Mouse (Mus musculus) right cerebral cortex, adult 2 months (tissue): ENCODE results near the gene Ldb2.

Experiments used
- DNase-seq, 2 experiments: peaks; one replicate each; pipeline ENCODE4 v3.0.0; 2021 to 2022; ENCODE audit warnings: low spot score in 2 of 2

Gene Ldb2

DNA sequence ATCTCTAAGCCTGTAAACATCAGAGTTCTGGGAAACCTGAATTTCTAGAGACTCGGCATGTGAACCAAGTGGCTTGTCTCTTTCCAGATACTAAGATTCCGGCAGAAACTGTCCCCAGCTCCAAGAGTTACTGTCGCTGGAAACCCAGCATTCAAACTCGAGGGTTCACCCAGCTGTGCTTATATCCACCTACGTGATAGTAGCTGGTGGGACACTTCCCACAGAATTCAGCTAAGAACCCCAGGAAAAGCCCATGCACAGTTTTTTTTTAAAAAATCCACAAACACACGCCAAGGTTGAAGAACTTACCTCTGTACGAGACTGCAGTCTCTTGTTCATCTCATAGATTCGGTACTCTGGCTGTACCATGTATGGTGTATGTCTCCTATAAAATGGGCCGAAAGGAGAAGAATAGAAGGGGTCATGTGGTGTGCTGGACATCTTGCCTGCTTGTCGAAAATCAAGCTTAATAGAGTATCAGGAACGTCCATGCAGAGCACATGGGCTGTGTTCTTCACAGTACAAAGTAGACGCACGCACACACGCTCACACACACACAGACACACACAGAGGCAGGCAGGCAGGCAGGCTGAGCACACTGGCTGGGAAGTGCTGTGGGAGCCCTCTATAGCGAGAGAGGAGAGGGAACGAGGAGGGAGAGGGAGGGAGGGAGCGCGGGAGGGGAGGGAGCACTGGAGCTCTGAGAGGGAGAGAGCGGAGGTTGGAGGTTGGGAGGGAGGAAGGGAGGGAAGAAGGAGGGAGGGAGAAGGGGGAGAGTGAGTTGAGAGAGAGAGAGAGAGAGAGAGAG, at the start of gene Ldb2:
Gene Ldb2 (minus strand): TSS at position 628 of the 808 bp plus-strand sequence.
- DNase-seq = peak; percentile 75 to 80

DNA sequence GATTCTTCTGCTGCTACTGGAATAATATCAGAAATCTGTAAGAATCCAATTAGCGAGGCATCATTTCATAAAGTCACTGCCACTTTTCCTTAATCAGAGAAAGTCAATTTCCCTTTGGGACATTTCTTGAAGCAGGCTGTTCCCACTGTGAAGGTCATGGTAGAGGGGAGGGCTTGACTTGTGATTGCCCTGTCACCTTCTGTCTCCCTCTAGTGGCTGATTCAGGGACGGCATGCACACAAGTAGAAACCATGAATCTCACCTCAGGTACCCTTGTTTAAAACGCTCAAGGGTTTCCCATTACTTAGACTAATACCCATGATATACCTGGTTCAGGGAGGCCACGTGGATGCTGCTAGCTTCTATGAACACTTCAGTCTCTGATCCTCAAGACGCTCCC, 31.8 kb upstream of the Ldb2 start:
- peak in 1 of 2 experiments; percentile 5 for DNase-seq

DNA sequence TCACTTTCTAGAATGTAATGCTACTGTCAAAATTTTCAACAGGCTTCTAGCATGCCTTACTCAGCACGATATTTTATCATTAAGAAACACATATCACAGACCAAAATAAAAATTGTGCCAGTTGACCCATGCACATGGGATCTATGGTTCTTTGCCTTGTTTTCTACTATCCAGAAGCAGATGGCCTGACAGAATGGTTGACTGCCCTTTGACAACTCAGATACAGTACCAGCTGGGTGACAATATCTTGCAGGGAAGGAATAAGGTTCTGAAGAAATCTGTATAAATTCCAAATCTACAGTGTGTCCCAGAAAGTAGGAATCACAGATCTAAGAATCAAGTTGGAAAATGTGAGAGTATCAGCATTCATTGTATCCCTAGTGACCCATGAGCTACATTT, 16.0 kb upstream of the Ldb2 start:
- DNase-seq = no peak

DNA sequence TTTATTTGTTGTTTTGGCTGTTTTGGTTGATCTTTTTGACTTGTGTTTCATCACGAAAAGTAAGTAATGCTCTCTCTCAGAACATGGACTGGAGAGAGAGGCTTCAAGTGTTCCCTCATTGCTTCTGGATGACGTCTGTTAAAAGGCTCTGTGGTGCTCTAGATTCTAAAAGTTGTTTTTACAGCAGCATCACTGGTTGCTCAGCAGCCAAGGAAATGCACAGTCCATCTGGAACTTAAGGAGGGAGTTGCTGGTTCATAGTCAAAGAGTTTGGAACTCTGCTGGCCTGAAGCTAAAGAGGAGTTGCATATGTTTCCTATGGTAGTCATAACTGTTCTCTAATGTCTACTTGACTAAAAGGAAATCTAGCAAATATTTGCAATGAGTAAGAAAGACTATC, 6.5 kb upstream of the Ldb2 start:
- no peak for DNase-seq

DNA sequence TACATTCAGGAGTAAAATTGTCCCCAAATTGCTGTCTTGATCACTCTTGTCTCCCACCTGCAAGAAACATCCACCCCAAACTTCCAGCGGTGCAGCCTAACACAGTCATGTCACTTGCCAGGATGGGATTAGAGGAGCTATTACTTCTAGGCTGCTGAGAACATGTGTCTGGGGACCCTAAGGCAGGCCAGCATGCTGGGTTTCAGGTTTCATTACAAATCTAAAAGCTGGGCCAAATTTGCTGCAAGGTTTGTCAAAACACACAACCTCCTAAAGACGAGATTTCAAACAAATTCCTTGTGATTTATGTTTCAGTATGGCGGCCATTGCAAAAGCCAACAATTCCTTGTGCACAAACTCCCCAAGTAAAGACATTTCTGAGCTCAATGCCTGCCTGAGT, 1.6 kb upstream of the Ldb2 start:
- DNase-seq = no peak

DNA sequence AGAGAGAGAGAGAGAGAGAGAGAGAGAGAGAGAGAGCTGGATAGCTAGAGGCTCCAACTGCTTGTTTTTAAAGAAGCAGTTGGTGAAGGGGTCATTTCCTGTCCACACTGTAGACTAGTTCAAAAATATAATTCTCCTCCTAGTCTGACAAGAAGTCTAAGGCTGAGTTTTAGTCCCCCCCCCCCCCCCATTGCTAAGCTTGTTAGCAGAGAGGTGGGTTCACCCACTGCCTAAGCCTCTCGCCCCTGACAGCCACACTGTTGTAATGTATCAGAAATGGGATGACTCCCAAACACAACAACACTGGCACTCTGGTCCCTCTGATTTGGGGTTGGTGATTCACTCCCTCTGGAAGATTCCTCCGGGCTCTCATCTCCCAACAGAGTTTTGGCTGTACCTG, 381 bp upstream of the Ldb2 start:
- DNase-seq = no peak

DNA sequence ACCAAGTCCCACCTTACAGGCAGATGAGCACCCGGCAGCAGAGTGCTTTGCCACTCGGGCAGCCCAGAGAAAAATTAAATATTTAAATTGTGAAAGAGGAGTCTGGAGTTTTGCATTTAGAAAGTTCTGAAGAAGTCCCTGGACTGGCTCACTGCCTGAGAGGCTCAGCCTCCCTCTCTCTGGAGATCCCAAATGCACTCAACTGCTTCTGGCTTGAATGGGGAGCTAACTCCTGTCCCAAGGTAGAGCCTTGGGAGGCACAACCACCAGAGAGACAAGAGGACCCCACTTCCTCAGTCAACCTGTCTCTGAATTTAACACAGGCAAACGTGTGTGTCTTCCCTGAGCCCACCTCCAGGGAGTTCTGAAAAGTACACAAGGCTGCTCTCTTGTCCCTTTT, 987 bp downstream of the Ldb2 start:
- DNase-seq = peak in 1 of 2 experiments; percentile 31

DNA sequence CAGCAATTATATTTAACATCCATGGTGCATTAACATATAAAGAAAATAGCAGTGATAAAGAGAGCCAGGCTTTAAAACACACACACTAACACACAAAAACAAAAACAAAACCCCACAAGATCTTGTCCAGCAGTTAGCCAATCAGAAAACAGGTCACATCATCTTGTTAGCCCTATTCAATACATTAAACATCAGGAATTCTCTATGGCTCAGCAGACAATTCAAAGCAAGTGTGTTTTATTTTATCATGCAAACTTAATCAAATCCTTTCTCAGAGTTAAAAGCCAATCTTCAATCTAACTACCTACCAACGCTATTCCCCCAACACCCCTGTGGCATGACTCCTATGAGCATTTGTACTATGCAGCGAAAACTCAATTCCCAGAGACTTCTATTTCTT, 1.4 kb downstream of the Ldb2 start:
- DNase-seq = peak in 1 of 2 experiments; percentile 29

DNA sequence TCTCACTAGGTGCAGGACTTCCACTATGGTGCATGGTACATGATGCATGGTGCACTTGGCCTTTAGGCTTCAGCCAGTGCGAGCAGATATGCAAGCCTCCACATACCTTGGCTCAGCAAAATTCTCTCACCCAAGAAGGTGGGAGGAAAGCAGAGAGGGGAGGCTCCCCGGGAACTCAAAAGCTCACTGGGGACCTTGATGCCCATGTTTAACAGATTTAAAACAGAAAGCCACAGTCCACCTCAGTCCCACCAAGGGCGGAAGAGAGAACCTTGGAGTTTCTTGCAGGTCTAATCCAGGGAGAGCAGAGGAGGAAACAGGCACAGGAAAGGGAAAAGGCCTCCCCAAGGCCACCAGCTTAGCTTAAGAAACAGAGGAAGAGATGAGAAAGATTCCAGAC, 14.9 kb downstream of the Ldb2 start:
- no peak for DNase-seq

DNA sequence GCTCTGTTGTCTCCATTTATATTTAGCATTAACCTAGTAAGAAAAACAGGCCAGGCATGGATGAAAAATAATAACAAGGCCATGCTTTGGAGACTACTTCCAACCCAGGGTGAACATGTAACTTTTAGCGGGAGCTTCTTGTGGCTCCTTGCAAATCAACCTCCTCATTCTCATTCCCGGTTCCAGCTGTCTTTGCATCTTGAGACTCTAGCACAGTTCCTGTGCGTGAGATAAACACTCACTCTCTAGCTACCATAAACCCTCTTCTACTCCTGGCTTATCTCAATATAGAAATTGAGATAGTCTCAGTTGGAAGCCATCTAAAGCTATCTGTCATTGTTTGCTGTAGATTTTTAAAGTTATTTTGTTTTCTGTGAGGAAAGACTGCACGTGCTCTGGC, 20.1 kb downstream of the Ldb2 start:
- DNase-seq = no peak

DNA sequence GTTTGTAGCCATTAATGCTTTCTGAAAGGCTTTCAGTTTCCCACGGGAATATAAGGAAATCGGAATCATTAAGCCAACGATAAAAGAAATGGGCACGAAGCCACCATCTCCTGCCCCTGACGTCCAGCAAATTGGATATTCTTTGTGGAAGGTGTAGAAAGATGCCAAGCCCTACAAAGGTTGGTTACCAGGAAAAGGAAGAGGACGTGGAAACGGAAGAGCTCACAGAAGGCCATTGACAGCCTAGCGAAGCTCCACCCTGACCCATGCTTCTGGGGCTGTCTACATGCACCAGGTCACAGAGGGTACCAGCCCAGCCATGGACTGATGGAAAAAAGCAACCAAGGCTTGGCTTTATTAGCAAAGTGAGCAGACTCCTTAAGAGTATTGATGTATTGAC, 31.0 kb downstream of the Ldb2 start:
- no peak for DNase-seq

DNA sequence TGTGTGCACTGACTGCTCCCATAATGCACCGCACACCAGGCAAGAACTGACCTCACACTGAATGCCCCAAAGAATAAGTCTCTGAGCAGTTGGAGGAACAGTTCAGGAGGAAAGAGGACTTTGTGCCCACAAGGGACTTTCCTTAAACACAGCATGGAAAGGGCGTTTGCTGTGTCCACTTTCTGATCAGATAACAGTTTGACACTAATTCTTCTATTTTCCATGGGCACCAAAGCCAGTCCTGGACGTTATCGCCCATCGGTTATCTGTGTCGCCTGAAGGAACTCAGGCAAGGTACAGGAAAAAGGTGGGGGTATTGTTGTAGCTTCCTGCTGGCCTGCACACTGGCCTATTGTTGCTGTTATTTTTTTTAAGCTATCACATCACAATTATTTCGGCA, 34.6 kb downstream of the Ldb2 start:
- no peak for DNase-seq

DNA sequence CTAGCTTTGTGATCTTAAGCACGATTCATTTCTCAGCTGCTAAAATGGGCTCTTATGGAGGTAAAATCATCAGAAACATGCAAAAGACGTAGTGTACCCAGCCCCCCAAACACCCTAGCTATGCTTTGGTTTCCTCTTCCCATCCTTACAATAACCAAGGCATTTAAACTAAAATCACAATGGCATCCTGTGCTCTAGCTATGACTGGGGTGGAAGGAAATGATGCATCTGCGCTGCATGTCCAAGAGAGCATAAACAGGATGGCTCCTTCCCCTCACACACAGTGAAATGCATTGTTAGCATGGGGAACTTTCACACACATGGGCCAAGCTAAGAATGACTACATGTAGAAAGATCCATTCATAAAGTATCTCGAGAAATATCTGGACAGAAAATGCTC, 40.3 kb downstream of the Ldb2 start:
- no peak for DNase-seq

DNA sequence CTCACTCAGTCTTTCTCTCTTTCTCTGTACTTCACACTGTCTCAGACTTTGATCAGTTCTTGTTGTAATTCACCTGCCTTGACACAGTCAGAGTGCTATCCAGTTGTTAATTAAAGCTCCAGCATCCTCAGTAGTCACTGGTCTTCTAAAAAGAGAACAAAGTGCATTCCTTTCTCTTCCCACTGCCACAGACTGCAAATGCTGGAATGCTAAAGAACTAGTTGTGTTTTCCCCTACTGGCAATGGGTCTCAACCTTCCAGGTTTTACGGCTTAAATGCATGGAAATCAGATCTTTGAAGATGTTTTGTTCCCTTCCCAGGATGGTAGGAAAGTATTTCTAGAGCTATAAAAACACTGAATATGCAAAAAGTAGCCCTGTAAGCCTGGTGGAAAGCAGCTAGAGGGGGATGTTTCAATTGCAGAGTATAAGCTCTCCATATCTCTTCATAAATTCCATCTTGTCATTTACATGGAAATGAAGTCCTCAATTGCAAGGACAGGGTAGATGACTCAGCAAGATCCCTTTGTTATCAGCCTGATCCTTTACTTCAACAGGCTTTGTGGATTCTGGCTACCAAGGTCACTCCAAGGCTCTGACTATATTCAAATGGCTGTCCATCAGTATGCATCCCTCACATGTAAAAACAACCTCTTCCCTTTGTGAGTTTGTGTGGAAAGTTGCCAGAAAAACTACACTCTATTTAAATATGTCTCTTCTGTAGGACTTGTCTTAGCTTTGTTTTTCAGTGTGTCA, 45.1 kb downstream of the Ldb2 start:
- DNase-seq = no peak

DNA sequence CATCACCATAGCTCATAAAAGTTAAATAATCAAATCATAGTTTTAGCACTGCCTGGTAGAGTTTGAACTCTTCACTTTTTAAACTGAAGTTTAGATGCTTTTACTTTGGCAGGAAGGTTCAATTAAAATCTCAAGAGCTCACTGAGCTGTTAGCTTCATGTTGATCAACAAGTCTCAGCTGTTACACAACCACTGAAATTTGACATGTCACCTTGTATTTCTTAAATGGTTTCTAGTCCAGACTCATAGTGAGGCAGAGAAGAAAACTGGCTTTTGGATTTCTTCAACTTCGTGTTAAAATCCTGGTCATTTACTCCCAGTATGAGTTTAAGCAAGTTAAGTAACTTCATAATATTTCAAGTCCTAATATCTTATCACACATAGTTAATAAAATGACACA, 53.8 kb downstream of the Ldb2 start:
- no peak for DNase-seq

DNA sequence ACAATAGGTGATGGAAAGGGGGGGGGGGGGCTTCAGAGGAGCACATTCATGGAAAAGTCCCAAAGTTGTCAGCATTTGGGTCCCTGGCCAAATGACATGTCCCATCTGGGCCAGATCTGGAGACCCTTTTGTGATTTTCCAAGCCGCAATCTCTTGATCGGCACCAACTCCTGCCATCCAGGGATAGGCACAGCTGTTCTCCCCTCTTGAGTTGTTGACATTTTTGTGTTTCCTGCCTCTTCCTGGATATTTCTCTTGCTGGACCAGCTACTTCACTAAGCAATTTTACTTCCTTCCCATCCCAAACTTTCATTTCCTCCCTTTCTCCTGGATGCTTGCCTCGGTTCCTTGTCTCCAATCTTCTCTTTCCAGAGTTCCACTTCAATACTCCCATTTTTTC, 63.1 kb downstream of the Ldb2 start:
- DNase-seq = no peak

DNA sequence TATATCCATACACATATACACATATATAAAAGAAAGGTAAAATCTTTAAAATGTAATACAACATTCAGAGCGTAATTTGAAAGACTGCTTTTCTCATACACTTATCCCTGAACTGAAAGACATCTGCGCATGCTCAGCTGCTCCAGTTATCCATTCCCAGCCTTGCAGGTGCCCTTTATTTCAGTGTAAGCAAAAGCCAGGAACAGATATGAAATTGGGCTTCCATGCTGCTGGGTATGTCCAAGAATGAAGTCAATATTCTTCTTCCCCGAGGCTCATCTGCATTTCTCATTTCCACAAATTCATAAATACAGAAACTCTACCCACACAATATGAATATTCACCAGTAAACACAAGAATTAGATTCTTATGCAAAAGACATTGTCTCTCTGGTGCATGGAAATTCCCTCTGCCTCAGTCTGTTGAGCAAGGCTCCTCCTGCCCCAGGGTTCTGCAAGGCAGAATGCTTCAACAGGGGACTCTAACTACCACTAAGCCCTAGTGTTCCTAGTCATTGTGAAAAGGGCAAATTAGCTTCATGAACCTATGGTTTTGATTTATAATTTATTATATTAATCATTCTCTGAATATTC, 65.3 kb downstream of the Ldb2 start:
- peak in 1 of 2 experiments; percentile 26 for DNase-seq

DNA sequence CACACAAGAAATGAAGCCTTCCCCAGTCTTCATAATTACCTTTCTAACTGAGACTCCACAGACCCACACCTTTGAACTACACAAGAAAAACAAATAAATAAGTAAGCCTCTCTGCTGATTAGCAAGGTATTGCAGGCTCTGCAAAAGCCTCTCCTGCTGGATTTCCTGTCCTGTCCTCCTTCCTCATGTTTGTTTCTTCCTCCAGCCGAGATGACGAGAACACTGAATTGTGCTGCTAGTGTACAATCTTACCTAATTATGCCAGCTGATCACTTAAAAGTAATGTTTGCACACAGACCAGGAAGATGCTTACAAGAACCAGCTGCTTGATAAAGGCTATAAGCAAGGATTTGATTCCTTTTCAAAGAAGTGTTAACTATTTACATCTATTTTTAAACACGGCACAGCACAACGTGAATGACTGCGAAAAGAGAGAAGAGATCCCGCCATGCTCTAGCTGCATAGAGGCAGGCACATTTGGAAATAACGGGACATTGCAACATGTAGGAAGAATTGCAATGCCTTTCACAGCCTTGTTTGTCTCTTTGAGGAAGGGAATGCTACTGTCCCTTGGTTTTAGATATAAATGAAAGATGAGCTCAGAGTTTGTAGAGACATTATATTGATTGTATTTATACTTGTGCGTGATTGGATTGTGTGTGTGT, 69.7 kb downstream of the Ldb2 start:
- DNase-seq = peak in 1 of 2 experiments; percentile 15

DNA sequence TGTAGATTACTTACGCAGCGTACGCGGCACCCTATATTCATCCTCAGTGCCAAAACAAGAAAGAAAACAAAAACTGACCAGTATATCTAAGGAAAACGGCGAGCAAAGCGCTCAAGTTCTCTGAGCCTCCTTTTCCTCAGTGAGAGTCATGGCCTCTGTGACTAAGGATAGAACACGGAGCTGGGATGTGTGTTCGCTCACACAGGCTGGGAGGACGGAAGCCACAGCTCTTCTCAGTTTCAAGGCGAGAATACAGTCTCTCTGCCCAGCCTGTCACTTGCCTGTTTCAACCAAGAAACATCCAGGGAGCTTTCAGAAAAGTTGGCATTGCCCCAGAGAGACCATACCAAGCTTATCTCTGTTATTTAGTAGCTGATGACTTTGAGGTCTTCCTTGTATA, 71.5 kb downstream of the Ldb2 start:
- DNase-seq = no peak

DNA sequence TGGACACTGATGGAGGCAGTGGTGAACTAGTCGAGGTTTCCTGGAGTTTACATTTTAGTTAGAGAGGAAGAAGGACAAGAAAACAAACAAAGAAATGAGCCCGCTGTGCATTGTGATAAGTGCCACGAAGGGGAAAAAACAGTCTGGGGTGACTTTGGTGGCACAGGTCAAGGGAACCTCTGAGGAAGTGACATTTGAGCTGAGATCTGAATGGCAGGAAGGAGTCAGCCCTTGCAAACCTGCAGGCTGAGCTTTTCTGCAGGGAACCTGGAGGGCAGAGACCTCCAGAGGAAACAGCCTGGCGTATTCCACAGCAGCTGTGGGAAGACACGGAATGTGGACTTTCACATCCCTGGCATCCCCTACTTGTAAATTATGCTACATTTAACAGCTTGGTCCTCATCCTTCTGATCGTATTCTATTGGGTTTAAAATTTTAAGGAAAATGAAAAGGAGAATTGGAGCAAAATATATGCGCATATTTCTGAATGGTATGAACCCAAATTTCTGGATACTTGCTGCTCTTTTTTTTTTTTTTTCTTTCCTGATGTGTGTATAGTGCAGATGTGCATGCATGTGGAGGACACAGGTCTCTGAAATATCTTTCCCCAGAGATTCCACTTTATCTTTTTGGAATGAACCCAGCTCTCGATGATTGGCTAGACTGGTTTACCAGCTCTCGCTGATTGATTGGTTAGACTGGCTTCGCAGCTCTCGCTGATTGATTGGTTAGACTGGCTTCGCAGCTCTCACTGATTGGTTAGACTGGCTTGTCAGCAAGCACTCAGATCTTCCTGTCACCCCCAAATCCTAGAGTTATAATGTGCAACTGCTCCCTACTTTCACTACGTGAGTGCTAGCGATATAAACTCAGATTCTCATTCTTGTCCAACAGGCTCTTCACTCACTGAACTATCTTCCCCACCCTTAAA, 72.7 kb downstream of the Ldb2 start:
- DNase-seq = peak in 1 of 2 experiments; percentile 23

DNA sequence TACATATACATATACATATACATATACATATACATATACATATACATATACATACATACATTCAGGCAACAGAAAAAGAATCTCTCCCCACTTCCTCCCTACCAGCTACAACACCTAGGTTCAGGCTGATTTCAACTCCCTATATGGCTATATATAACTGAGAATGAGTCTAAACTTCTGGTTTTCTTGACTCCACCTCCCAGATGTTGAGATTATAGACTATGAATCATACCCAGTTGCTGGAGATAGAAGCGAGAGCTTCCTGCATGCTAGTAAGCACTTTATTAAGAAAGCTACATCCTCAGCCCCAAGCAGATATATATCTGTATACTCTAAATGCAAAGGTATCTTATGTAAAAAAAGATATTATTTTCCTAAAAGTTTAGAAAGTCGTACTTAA, 74.0 kb downstream of the Ldb2 start:
- DNase-seq = no peak
